Mouse (Mus musculus): ENCODE measurements at regions not wholly inside any gene's neighbourhood (a gene's known extent, or its start where the extent isn't known, plus 50 kb on each side); places are given as distances from the start of the nearest gene placed in this dataset.

GRCm38 (mm10) chr12:94399991-94400390 is 1292.0 kb upstream of the Flrt2 start:
- no peaks in the 10 kb centered on the region for H3K27me3 ChIP-seq (replicated peaks)
- no peak overlapping the region for H3K4me3 ChIP-seq
- H3K9me3 ChIP-seq: no peaks in the 10 kb centered on the region
- H3K36me3 ChIP-seq: no peaks in the 10 kb centered on the region
- no peak overlapping the region for H3K9ac ChIP-seq
- no peak overlapping the region for H3K4me2 ChIP-seq (replicated peaks)
- no peak overlapping the region for H3K27ac ChIP-seq
- H3K4me1 ChIP-seq: no peaks in the 10 kb centered on the region
- ATAC-seq (ENCODE audit: low FRiP score, low read depth): no peak
- WGBS: 63% methylated on average over 2 of the region's 2 CpGs

GRCm38 (mm10) chr12:94420918-94421317 is 1271.1 kb upstream of the Flrt2 start:
- ATAC-seq (ENCODE audit: low FRiP score, low read depth): no peak
- no peaks in the 10 kb centered on the region for H3K27me3 ChIP-seq (replicated peaks)
- H3K9me3 ChIP-seq: no peaks in the 10 kb centered on the region
- H3K4me2 ChIP-seq (replicated peaks): no peak overlapping the region
- 0 out of 2 replicates have a peak, but pooled peaks cover 4% of the 10 kb centered on the region for H3K4me1 ChIP-seq
- H3K27ac ChIP-seq: no peak overlapping the region
- H3K36me3 ChIP-seq: no peaks in the 10 kb centered on the region
- H3K4me3 ChIP-seq: no peak overlapping the region
- H3K9ac ChIP-seq: no peak overlapping the region
- whole genome bisulfite sequencing: 76% methylated on average over 5 of the region's 5 CpGs

GRCm38 (mm10) chr12:94421743-94422142 is 1270.3 kb upstream of the Flrt2 start:
- no peaks in the 10 kb centered on the region for H3K36me3 ChIP-seq
- H3K9ac ChIP-seq: no peak overlapping the region
- H3K9me3 ChIP-seq: no peaks in the 10 kb centered on the region
- H3K27ac ChIP-seq: no peak overlapping the region
- H3K4me1 ChIP-seq: 0 out of 2 replicates have a peak, but pooled peaks cover 4% of the 10 kb centered on the region
- H3K4me3 ChIP-seq: no peak overlapping the region
- no peak overlapping the region for H3K4me2 ChIP-seq (replicated peaks)
- 83% methylated on average over 3 of the region's 3 CpGs for WGBS
- H3K27me3 ChIP-seq (replicated peaks): no peaks in the 10 kb centered on the region
- no peak for ATAC-seq (ENCODE audit: low FRiP score, low read depth)

- Histone ChIP-seq H3K27me3 (replicated peaks) (no peaks in the 10 kb centered on the region), H3K9ac (no peak overlapping the region), H3K36me3 (no peaks in the 10 kb centered on the region), H3K4me1 (0 out of 2 replicates have a peak, but pooled peaks cover 4% of the 10 kb centered on the region), H3K27ac (no peak overlapping the region), H3K9me3 (no peaks in the 10 kb centered on the region), H3K4me3 (no peak overlapping the region), H3K4me2 (replicated peaks) (no peak overlapping the region)
- 11% methylated on average over 3 of the region's 3 CpGs for WGBS
- no peak for ATAC-seq (ENCODE audit: low FRiP score, low read depth)
Observed at GRCm38 (mm10) chr12:94424340-94424981, 1267.6 kb upstream of the Flrt2 start.

- Histone ChIP-seq H3K36me3 (no peaks in the 10 kb centered on the region), H3K9me3 (no peaks in the 10 kb centered on the region), H3K4me3 (no peak overlapping the region), H3K27ac (no peak overlapping the region), H3K27me3 (replicated peaks) (no peaks in the 10 kb centered on the region), H3K9ac (no peak overlapping the region), H3K4me2 (replicated peaks) (no peak overlapping the region), H3K4me1 (no peaks in the 10 kb centered on the region)
- 68% methylated on average over 1 of the region's 1 CpGs for WGBS
- no peak for ATAC-seq (ENCODE audit: low FRiP score, low read depth)
Observed at GRCm38 (mm10) chr12:94449517-94449916, 1242.5 kb upstream of the Flrt2 start.

- 68% methylated on average over 2 of the region's 2 CpGs for WGBS
- H3K9me3 ChIP-seq: no peaks in the 10 kb centered on the region
- ATAC-seq (ENCODE audit: low FRiP score, low read depth): no peak
Observed at GRCm38 (mm10) chr12:94468027-94468426, 1224.0 kb upstream of the Flrt2 start.

GRCm38 (mm10) chr12:94468609-94469008 is 1223.4 kb upstream of the Flrt2 start:
- Histone ChIP-seq H3K4me3 (no peak overlapping the region), H3K36me3 (no peaks in the 10 kb centered on the region), H3K27me3 (replicated peaks) (no peaks in the 10 kb centered on the region), H3K4me1 (no peaks in the 10 kb centered on the region), H3K27ac (no peak overlapping the region), H3K4me2 (replicated peaks) (no peak overlapping the region), H3K9me3 (no peaks in the 10 kb centered on the region), H3K9ac (no peak overlapping the region)
- ATAC-seq (ENCODE audit: low FRiP score, low read depth): no peak
- 88% methylated on average over 3 of the region's 3 CpGs for WGBS

More at GRCm38 (mm10) chr12:94468027-94468426, 1224.0 kb upstream of the Flrt2 start:
- Histone ChIP-seq H3K4me2 (replicated peaks) (no peak overlapping the region), H3K4me1 (no peaks in the 10 kb centered on the region), H3K27ac (no peak overlapping the region), H3K9ac (no peak overlapping the region), H3K27me3 (replicated peaks) (no peaks in the 10 kb centered on the region), H3K4me3 (no peak overlapping the region), H3K36me3 (no peaks in the 10 kb centered on the region)

GRCm38 (mm10) chr12:94469850-94470249 is 1222.2 kb upstream of the Flrt2 start:
- no peaks in the 10 kb centered on the region for H3K27me3 ChIP-seq (replicated peaks)
- ATAC-seq (ENCODE audit: low FRiP score, low read depth): no peak
- no peaks in the 10 kb centered on the region for H3K36me3 ChIP-seq
- H3K4me1 ChIP-seq: no peaks in the 10 kb centered on the region
- whole genome bisulfite sequencing: 84% methylated on average over 2 of the region's 2 CpGs
- H3K4me2 ChIP-seq (replicated peaks): no peak overlapping the region
- no peaks in the 10 kb centered on the region for H3K9me3 ChIP-seq
- no peak overlapping the region for H3K9ac ChIP-seq
- no peak overlapping the region for H3K4me3 ChIP-seq
- H3K27ac ChIP-seq: no peak overlapping the region

- no peak overlapping the region for H3K9ac ChIP-seq
- no peaks in the 10 kb centered on the region for H3K9me3 ChIP-seq
- H3K27ac ChIP-seq: no peak overlapping the region
- H3K4me3 ChIP-seq: no peak overlapping the region
- ATAC-seq (ENCODE audit: low FRiP score, low read depth): no peak
- no peaks in the 10 kb centered on the region for H3K4me1 ChIP-seq
- no peak overlapping the region for H3K4me2 ChIP-seq (replicated peaks)
- H3K27me3 ChIP-seq (replicated peaks): no peaks in the 10 kb centered on the region
- WGBS: 39% methylated on average over 1 of the region's 1 CpGs
- no peaks in the 10 kb centered on the region for H3K36me3 ChIP-seq
Observed at GRCm38 (mm10) chr12:94470981-94471380, 1221.0 kb upstream of the Flrt2 start.

GRCm38 (mm10) chr12:94488721-94489120 is 1203.3 kb upstream of the Flrt2 start:
- no peaks in the 10 kb centered on the region for H3K4me1 ChIP-seq
- no peaks in the 10 kb centered on the region for H3K36me3 ChIP-seq
- H3K27ac ChIP-seq: no peak overlapping the region
- H3K9ac ChIP-seq: no peak overlapping the region
- H3K4me3 ChIP-seq: no peak overlapping the region
- H3K27me3 ChIP-seq (replicated peaks): no peaks in the 10 kb centered on the region
- ATAC-seq (ENCODE audit: low FRiP score, low read depth): no peak
- no peak overlapping the region for H3K4me2 ChIP-seq (replicated peaks)
- H3K9me3 ChIP-seq: no peaks in the 10 kb centered on the region
- whole genome bisulfite sequencing: 78% methylated on average over 2 of the region's 2 CpGs

- Histone ChIP-seq H3K27me3 (replicated peaks) (no peaks in the 10 kb centered on the region), H3K27ac (no peak overlapping the region), H3K36me3 (no peaks in the 10 kb centered on the region), H3K9me3 (no peaks in the 10 kb centered on the region), H3K4me1 (0 out of 2 replicates have a peak, but pooled peaks cover 2% of the 10 kb centered on the region), H3K9ac (no peak overlapping the region), H3K4me3 (no peak overlapping the region), H3K4me2 (replicated peaks) (no peak overlapping the region)
- no peak for ATAC-seq (ENCODE audit: low FRiP score, low read depth)
- 73% methylated on average over 7 of the region's 7 CpGs for WGBS
Observed at GRCm38 (mm10) chr12:94508099-94508498, 1183.9 kb upstream of the Flrt2 start.

- 33% methylated on average over 5 of the region's 5 CpGs for WGBS
- Histone ChIP-seq H3K4me3 (no peak overlapping the region), H3K27me3 (replicated peaks) (no peaks in the 10 kb centered on the region), H3K27ac (no peak overlapping the region), H3K9ac (no peak overlapping the region), H3K4me1 (0 out of 2 replicates have a peak, but pooled peaks cover 2% of the 10 kb centered on the region), H3K4me2 (replicated peaks) (no peak overlapping the region), H3K36me3 (no peaks in the 10 kb centered on the region), H3K9me3 (no peaks in the 10 kb centered on the region)
- no peak for ATAC-seq (ENCODE audit: low FRiP score, low read depth)
Observed at GRCm38 (mm10) chr12:94509855-94510254, 1182.2 kb upstream of the Flrt2 start.

GRCm38 (mm10) chr12:94544706-94545105 is 1147.3 kb upstream of the Flrt2 start:
- no peak for ATAC-seq (ENCODE audit: low FRiP score, low read depth)
- Histone ChIP-seq H3K27ac (no peak overlapping the region), H3K4me2 (replicated peaks) (no peak overlapping the region), H3K9me3 (no peaks in the 10 kb centered on the region), H3K4me3 (no peak overlapping the region), H3K9ac (no peak overlapping the region), H3K4me1 (no peaks in the 10 kb centered on the region), H3K36me3 (no peaks in the 10 kb centered on the region), H3K27me3 (replicated peaks) (no peaks in the 10 kb centered on the region)
- 81% methylated on average over 7 of the region's 7 CpGs for WGBS
